Mouse (Mus musculus) ES-Bruce4 (cell line): ENCODE data around the gene Lclat1.

Experiments
- EP300 ChIP-seq: IDR thresholded peaks from 2 replicates; pipeline ENCODE4 v1.6.1; 2011; ENCODE audit warnings: low read depth, low read length; ENCODE audit not compliant: insufficient read depth
- POLR2A ChIP-seq: IDR thresholded peaks from one replicate; pipeline ENCODE4 v1.8.1; 2011; ENCODE audit warnings: low read length; ENCODE audit not compliant: insufficient read depth

- TF ChIP-seq POLR2A (no peak), EP300 (no peak)
These were observed 118.2 kb downstream of the Lclat1 start for GRCm38 (mm10) chr17:73225996-73226395.
